Mouse (Mus musculus) thymus, adult 2 months (tissue): Measurements from ENCODE around the gene Cdkl3.

ENCODE experiments used
- CTCF ChIP-seq: fragments of 200-500 bp; IDR thresholded peaks from 2 replicates; pipeline ENCODE4 v1.5.1; 2012; ENCODE audit warnings: mild to moderate bottlenecking, control low read depth, low read length, moderate library complexity, borderline replicate concordance; ENCODE audit not compliant: control insufficient read depth, poor library complexity, insufficient read depth; ENCODE audit errors: extremely low read depth
- POLR2A ChIP-seq: fragments of 200-500 bp; IDR thresholded peaks from 2 replicates; pipeline ENCODE4 v1.6.1; 2012; ENCODE audit warnings: mild to moderate bottlenecking, low read length, control low read depth, moderate library complexity; ENCODE audit not compliant: control insufficient read depth, poor library complexity, insufficient read depth; ENCODE audit errors: extremely low read depth

GRCm38 (mm10) chr11:52043224-52043623, 39.2 kb downstream of the Cdkl3 start:
- TF ChIP-seq POLR2A, result no peak
- TF ChIP-seq CTCF, result no peak
